Mouse (Mus musculus) right cerebral cortex, postnatal 14 days (tissue): Measurements from ENCODE around the gene Gm14525.
"Not testable (repeated sequence)": the region's sequence is repeated elsewhere in the genome, so short reads cannot be mapped to it uniquely, and the experiment has no call there.

Experiments
- DNase-seq: peaks from one replicate; pipeline ENCODE4 v3.0.0; 2022

The Gm14525 gene

DNA sequence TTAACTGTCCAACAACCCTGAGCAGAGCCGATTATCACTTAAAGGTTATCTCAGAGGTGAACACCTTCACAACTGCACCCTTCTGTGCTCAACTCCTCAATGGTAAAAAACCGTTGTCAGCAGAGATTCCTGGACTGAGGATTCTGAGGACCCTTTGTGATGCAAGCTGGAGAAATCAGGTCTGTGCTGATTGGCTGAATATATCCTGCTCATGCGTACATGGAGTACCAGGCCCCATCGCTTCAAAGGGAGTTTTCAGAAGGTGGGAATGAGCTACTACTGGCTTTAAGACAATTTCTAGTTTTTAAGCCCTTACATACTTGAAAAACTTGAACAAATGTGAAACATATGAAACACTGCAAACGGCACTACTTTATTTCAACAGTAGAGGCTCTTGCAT, at the start of gene Gm14525:
Gm14525 (minus strand) TSS at position 101 of the 400 bp plus-strand sequence.
- not testable (repeated sequence) for DNase-seq
